Mouse (Mus musculus): ENCODE measurements around the gene Ncaph2.
A peak's percentile ranks its signal among the peaks of the same experiment; 100 is the strongest.

The Ncaph2 gene

DNA sequence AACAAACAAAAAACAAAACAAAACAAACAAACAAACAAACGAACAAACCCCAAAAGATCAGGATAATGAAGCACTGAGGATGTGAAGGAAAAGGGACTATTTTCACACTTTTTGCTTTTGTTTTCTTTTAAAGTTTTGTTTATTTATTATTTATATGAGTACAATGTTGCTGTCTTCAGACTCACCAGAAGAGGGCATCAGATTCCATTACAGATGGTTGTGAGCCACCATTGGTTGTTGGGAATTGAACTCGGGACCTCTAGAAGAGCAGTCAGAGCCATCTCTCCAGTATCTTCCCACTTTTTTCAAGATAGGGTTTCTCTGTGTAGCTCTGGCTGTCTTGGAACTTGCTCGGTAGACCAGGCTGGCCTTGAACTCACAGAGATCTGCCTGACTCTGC lies 12.2 kb upstream of the Ncaph2 start:
- no peak for DNase-seq

DNA sequence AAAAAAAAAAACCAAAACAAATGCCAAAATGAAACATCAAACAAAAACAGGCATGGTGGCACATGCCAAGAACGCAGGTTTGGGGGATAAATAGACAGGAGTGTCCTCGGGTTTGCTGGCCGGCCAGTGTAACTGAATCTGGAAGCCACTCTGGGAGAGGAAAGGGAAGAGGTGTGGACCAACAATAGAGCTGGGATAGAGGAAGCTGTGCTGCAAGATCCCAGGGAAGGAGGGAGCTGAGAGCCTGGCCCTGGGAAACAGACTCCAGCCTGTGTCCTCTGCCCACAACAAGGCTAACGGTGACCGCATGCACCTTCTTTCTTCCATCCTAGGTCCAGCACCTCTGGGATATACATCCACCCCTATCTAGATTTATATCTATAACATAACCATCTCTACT lies 5.1 kb upstream of the Ncaph2 start:
- no peak for DNase-seq

DNA sequence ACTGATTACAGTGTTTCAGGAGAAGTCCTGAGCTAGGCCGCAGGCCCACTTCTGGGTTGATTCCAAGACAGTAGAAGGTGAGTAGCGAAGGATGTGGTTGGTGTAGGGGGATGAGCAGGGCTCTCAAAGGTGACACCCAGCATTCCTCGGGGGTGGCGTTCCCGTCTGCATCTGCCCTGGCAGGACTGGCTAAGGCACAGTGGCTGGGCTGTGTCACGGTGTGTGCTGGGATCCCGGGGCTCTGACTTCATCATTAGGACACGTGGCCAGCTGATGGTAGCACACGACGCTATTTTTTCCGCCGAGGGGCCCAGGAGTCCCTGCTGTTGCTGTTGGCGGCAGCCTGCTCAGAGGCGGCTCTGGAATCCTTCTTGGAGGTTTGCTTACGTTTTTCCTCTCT lies 4.2 kb upstream of the Ncaph2 start:
- no peak for DNase-seq

DNA sequence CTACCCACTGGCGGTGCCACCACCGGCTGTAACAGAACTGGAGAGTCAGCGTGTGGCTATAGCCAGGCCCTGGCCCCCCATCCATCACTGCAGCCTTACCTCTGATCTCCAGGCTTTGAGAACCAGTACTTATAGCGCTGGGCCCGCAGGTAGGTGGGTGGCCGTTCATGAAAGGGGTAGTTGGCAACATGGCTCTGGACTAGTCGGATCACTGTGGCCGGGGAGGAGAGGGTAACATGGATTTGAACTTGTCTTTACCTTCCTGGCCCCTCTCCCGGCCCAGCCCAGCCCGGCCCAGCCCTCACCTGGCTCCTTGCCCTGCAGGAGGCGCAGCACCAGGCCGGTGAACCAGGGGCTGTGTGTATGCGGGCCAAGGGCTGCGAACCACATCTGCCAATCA lies 3.5 kb upstream of the Ncaph2 start:
- no peak for DNase-seq

DNA sequence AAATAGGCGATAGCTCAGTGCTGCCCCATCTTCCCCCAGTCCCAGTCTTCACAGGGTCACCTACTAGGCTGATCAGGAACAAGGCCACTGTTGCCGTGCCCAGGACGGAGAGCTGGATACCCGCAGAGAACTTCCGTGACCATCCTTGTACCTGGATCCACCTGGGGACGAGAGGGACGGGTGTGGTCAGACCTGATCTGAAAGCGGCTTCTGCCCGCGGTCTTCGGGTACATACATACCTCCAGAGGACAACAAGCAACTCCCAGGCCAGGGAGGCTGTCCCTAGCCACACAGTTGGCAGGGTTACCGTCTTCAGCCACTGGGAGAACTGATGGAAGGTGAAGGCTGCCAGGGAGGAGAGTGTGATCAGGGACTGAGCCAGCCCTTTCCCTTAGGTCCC lies 2.7 kb upstream of the Ncaph2 start:
- DNase-seq, result no peak

DNA sequence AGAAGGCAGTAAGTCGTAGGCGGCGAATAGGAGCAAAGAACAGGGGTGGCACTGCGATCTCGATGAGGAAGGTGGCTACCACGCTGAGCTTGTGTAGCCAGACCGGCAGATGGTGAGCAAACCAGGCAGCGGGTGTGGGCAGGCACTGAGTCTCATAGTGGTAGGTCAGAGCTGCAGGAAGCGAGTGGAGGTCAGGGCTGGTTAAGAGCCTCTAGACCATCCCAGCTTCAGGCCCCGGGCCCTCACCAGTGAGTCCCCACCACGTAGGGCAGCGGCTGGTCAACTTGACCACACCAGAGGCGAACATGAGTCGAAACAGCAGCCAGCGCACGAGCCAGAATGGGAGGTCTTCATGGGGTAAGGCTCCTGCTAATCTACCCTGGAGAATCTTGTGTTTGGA lies 1.7 kb upstream of the Ncaph2 start:
- no peak for DNase-seq

DNA sequence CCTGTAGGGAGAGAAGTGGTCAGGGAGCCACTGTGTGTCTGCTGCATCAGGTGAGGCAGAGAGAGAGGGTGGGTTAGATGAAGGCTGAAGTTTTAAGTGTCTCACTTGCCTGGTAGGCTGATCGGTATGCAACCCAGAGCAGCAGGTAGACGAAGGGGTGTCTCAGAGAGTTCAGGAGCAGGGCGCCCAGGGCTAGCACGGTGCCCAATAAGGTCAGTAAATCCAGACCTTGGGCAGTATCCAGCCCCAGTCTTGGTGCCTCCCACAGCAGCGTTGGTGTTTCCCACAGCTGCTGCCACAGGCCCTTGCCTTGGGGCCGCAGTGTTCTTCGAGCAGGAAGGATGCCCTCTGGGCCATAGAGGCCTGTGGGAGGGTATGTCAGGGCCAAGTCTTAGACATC lies 1.1 kb upstream of the Ncaph2 start:
- no peak for DNase-seq

DNA sequence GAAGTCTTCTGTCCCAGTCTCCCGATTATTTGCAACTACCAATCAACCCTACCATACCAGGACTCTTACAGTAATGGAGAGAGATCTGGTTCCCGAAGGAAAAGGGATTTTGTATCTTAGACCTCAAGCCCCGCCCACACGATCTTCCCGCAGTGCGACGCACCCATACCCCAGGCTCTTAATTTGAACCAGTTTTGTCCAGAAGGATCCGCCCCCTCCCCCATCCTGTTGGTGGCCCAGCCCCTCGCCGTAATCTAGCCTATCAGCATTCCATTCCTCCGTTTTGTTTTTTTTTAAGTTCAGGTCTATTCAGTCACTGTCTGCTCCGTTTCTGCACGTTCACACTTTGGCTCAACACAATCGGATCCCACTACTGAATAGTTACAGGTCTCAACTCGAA lies 853 bp downstream of the Ncaph2 start:
- peak; percentile 44 to 58 for DNase-seq

DNA sequence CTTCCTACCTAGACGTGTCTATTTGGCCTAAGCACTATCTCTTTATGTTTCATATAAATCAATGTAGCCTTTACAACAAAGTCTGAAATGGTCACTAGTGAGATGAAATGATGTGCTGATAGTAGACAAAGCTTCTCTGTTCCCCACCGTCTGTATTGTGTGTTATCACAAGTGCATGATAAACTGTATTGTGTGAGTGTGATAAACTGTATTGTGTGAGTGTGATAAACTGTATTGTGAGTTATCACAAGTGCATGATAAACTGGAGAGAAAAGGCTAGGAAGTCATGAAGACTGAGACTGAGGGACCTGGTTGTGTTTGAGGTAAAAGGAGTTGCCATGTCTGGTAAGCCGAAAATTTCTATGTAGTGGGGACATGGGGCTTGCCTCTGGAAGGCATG lies 3.3 kb downstream of the Ncaph2 start:
- no peak for DNase-seq

DNA sequence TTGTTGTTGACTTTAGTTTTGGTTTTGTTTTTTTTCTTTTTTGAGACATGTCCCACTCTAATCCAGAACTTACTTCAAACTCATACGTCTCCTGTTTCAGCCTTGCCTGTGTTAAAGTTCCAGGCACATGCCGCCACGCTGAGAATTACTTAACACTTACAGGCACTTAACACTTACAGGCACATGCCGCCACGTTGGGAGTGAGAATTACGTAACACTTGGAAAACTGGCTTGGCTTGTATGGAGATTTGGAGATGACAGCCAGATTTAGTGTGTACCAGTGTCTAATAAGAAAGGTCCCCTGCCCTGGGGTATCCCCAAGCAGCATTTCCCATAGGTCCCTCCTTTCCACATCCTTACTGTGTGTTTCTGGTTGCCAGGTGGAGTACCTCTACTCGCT lies 7.5 kb downstream of the Ncaph2 start:
- DNase-seq, result no peak

DNA sequence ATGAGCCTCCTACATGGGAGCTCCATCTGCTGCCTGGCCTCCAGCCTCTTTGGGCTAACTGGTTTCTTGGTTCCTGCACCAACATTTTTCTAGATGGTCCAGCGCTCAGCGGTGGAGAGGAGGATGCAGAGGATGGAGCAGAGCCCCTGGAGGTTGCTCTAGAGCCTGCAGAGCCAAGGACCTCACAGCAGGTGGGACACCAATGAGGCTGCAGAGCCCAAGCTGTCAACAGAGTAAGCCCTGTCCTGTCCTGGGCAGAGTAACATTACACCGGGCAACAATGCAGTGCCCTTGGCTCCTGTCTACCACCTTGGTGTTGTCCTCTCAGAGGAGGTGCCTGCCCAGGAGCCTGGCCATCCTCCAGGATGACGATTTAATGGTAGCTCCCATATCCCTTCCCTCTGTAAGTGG lies 9.6 kb downstream of the Ncaph2 start:
- no peak for DNase-seq

DNA sequence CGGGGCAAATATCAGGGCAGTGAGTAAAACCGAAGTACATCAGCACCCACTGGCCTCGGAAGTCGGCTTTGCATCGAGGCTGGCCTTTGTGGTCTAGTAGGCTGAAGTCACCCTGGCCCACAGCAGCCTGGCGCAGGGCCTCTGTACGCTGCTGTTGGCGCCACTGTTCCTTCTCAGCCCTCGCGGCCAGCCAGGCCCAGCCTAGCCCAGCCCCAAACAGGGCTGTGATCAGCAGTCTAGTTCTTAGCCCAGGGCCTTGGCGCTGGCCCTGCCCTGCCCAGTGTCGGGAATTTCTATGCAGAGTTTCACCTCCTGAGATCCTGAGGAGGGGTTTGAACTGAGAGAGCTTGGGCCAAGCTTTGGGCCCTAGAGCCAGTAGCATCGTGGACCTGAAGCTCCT lies 16.5 kb downstream of the Ncaph2 start:
- DNase-seq, result no peak

DNA sequence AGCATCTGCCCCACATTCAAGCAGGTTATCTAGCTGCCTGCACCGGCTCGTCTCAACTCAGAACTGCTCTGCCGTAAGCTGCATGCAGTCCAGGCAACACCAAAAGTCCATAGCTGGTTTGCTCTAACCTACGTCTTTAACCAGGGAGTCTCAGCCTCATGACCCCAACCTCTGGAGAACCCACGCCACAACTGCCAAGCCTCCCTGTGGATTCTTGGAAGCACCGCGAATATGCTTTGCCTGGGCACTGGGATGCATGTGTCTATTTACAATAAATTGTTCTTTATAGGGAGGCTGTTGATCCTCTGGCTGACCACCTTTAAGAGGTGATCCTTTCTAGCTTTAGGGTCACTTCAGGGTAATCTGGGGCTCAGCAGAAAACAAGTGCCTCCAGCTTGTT lies 17.0 kb downstream of the Ncaph2 start:
- DNase-seq, result no peak

DNA sequence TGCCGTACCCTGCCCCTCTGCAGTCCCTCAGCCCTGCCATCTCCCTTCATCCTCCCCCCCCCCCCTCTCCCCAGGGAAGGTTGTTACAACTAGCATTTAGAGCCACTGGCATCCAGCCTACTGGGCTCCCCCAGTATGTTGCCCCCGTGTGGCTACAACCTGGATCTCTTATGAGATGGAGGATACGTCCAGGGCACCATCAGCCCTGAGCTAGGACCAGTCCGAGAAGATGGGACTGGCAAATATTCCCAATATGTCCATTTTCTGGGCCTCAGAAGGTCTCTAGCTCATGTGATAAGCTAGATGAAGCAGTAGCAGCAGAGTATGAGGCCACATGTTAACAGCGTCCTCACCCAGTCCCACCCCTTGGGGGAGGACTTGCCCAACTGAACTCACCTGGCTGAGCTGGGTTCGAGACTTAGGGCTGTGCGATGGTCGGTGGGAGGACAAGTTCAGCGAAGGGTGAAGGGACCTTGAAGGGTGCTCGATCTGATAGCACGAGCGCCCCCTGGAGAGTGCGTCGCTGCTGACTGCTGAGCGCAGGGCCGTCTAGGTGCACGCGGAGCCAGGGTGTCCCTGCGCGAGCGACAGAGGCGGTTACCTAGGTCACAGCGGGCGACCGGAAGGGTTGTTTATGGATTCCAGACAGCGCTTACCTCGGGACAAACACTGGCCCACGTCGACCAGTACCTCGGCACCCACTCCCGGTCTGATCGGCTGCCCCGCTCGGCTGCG lies 17.7 kb downstream of the Ncaph2 start:
- peak; percentile 84 to 90 for DNase-seq

DNA sequence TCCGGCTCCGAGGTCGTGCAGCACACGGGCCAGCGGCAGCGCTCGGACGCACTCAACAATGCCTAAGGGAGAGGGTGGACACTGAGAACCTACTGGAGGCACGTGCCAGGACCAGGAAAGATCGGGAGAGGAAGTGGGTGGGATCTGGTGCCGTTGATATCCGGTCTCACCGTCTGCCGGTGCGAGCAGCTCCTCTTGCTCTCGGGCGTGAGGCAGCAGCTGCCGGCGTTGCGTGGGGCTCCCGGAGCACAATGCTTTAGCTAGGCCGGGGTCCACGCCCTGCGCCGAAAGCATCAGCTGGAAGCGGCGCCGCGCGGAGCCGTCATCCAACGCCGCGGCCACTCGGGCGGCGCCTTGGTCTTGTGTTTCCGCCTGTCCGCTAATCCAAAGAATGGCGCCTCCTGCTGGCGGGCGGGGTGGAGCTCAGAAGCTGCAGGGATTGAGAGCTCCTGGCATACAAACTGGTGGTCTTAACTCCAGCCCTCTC lies 18.3 kb downstream of the Ncaph2 start, which contains the start of gene Sco2:
Gene Sco2 (minus strand): TSS at position 85 of the 487 bp plus-strand sequence.
- peak; percentile 86 to 93 for DNase-seq

DNA sequence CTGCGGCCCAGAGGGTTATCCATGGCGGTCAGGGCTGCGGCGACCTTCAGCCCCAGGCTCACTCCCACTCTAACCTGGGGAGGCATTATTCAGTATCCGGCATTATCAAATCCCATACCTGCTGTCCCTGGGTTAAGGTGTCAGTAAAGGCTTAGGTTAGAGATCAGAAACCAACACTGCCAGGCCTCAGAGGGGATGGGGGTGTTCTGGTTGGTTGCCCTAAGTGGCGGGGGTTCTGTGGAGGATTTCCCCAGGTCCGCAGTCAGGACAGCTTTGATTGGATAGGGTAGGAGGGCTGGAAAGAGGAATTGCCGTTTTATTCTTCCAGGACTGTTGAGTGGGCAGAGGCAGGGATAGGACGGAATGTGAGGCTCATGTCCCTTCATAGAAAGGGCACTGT lies 18.8 kb downstream of the Ncaph2 start:
- DNase-seq, result no peak

DNA sequence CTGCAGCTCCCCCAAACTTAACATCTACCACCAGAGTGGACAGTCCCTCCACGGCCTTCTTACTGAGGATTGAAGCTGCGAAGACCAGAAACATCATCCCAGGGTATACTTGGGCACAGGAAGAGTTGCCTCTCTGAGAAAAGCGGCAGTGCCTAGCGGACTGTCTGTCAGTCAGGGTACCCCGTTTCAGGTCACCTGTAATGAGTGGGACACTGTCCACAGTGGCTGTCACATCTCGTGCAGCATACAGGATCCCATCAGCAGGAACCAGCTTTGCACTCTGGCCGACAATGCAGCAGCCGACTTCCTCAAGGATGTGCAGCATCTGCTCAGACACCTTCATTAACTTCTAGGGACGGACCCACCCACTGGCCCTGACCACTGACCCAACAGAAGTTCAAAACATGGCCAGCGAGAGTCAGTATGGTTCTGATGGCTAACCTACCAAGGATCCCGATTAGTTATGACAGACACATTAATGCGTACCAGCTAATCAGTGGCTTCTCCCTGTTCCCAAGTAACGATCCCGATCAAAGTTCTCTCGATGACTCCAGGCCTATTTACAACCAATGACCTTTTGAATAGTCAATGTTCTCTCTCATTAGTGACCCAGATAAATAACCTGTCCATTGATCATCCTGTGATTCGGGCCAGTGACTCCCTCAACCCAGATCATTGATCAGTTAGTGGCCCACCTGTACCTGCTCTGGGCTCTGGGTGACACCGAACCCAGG lies 19.4 kb downstream of the Ncaph2 start:
- DNase-seq, result no peak

DNA sequence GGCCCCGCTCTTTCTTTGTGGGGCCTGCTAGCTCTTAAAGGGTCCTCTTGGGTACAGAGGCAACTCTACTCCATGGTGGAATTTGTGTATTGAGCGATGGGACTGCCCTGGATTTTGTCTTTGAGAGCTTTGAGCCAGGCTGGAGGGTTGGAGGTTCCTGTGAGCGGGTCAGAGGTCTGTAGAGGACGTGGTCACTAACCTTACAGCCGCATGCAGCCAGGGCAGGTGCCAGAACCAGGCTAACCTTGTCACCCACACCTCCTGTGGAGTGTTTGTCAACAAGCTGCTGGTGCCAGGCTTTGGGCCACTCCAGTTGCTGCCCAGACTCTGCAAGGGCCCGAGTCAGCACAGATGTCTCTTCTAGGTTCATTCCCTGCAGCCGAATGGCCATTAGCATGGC lies 20.5 kb downstream of the Ncaph2 start:
- DNase-seq, result no peak

DNA sequence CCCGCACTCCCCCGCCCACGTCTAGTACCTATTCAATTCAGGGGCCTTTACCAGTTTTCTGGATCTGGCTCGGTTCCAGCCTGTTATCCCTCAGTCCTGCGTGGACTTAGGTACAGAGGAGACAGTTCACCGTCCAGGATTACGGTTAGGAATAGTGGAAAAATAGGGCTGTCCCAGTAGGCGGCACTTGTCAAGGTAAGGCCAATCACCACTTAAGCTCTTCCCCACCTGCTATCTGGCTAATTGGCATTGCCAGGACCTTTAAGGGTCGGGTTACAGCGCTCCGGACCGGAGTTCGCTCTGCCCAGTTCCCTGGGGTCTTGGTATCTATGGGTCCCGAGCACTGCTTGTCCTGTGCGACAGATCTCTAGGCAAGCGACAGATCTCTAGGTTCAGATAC lies 21.4 kb downstream of the Ncaph2 start, which contains the start of gene Tymp:
Gene Tymp (minus strand): TSS at position 83 of the 400 bp plus-strand sequence.
- DNase-seq, result no peak

DNA sequence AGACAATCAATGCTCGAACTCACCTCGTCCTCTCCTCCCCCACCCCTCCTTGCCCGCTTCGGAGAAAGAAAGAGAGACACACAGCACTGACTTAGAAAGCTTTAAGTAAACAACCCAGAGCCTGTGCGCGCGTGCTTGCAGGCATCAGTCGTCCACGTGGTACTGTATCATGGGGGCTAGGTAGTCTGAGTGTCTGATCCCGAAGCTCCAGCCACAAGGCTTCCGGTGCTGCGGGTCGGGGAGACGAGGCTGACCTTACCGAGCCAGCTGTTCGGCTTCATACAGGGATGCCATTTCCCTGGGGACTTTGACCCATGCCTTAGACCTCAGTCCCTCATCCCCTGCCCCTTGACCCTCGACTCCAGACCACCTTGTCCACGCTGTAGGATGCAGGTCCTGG lies 21.8 kb downstream of the Ncaph2 start:
- DNase-seq, result no peak

DNA sequence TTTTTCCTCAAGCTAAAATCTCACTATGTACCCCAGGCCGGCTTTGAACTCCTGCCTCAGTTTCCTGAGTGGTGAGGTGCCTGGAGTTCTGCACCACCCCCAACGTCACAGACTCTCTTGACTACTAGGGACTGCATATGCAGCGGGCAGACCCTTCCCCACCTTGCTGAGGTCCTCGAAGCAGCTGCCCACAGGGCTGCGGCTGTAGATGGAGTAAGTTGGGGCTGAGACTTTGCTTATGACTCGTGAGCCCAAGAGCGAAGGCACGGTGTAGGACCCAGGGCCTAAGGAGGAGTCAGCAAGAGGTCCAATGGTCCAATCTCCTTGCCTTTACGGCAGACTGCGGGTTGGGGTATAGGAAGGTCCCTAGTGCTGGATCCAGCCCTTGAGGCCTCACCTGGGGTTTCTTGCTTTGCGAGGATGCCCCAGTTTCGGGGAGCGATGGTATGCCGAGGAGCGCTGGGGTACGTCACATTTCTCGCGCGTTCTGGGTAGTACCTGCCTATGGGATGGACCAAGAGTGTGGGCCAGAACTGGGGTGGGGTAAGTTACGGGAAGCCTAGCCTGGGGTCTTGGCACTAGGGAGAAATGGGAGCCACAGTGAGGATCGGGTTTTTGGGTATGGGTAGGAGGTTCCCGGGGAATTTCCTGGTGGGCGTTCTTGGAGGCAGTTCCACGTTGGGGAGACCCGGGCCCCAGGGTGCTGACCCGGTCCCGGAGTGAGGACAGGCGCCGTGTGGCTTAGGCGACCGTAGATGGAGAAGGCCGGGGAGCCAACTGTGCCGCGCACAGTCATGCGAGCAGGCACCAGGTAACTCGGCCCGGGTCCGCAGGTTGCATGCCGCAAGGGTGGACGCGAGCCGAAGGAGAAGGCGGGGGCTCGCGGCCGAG lies 22.7 kb downstream of the Ncaph2 start:
- DNase-seq, result no peak

DNA sequence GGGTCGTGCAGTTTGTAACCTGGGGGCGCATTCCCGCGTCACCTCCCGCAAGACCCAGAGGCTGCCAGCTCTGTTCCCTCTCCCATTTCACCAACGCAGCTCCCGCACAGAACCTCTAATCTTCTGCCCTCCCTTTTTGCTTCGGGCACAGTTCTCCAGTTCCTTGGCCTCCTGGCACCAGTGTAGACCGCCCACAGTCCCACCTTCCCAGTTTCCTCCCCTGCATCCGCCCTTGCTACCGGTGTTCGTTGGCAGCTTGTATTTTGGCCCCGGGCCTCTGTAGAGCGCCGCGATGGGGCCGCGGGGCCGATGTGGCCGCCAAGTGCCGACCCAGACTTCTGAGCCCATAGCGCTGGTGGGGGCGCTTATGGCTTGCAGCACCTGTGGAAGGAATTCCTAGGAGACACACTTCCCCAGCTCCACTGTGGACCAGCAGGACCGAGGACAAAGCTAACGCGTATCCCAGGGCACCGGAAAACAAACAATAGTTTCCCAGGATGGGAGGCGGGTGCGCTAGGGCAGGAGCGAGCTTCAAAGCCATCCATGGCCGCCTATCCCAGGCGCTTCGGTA lies 23.4 kb downstream of the Ncaph2 start, which contains the start of gene Odf3b:
Gene Odf3b (minus strand): TSS at position 452 of the 571 bp plus-strand sequence.
- peak in 1 of 2 experiments; percentile 26 for DNase-seq

DNA sequence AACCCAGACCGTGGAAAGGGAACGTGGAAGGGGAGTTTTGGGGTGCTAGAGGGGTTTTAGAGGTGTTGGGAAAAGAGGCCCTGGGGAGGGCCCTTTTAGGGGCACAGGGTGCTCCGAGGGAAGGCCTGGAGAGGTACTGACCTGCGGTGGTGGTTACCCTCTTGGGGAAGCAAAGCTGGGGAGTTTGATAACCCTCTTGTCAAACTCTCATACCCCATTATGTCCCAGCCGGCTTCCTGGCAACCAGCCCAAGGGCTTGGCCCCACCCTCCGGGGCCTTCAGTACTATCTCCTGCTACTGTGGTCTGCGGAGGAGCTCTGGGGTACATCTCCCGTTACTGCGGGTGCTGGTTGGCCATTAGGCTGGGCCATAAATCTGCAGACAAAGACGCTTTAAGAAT lies 23.9 kb downstream of the Ncaph2 start:
- DNase-seq, result no peak
